Mouse (Mus musculus): ENCODE results near the gene Kcnh1. TPM values are rescaled to one million over a fixed set of nuclear protein-coding genes. Genes with fewer than 3 reads are reported as not detected.
A peak's percentile ranks its signal among the peaks of the same experiment; 100 is the strongest.

The Kcnh1 gene
- polyA plus RNA-seq, 1 experiment from 2014 or later, result 0.89 TPM

- H3K4me2 ChIP-seq, result no peak overlapping the region
- no peak overlapping the region for H3K9ac ChIP-seq
- H3K4me3 ChIP-seq (replicated peaks), result no peak overlapping the region
- WGBS, result 57% methylated on average over 4 of the region's 4 CpGs
- ATAC-seq (ENCODE audit: insufficient read depth, low FRiP score, low read depth), result no peak
- H3K36me3 ChIP-seq, result no peaks in the 10 kb centered on the region
- H3K9me3 ChIP-seq, result no peaks in the 10 kb centered on the region
- peak overlapping the region; percentile 54; the same call in 1 of the 2 replicates for H3K27ac ChIP-seq
- H3K27me3 ChIP-seq (replicated peaks), result no peaks in the 10 kb centered on the region
- H3K4me1 ChIP-seq, result peaks cover 5% of the 10 kb centered on the region
These were observed 259.2 kb downstream of the Kcnh1 start for GRCm38 (mm10) chr1:192449572-192450351.

- Histone ChIP-seq H3K4me2 (no peak overlapping the region), H3K27ac (peak overlapping the region; percentile 54; the same call in 1 of the 2 replicates), H3K27me3 (replicated peaks) (no peaks in the 10 kb centered on the region), H3K4me1 (no peaks in the 10 kb centered on the region; the same call in 1 of the 2 replicates), H3K9ac (no peak overlapping the region), H3K9me3 (no peaks in the 10 kb centered on the region), H3K4me3 (replicated peaks) (no peak overlapping the region), H3K36me3 (no peaks in the 10 kb centered on the region)
- ATAC-seq (ENCODE audit: insufficient read depth, low FRiP score, low read depth), result no peak
These were observed 259.9 kb downstream of the Kcnh1 start for GRCm38 (mm10) chr1:192450425-192450824.

- Histone ChIP-seq H3K4me3 (replicated peaks) (no peak overlapping the region), H3K27ac (no peak overlapping the region), H3K9ac (no peak overlapping the region), H3K4me2 (no peak overlapping the region), H3K9me3 (no peaks in the 10 kb centered on the region), H3K4me1 (no peaks in the 10 kb centered on the region; the same call in 1 of the 2 replicates), H3K36me3 (no peaks in the 10 kb centered on the region), H3K27me3 (replicated peaks) (no peaks in the 10 kb centered on the region)
- no peak for ATAC-seq (ENCODE audit: insufficient read depth, low FRiP score, low read depth)
- WGBS, result 67% methylated on average over 4 of the region's 4 CpGs
These were observed 261.1 kb downstream of the Kcnh1 start for GRCm38 (mm10) chr1:192451722-192452121.

GRCm38 (mm10) chr1:192454501-192454900 is 263.9 kb downstream of the Kcnh1 start:
- Histone ChIP-seq H3K4me3 (replicated peaks) (no peak overlapping the region), H3K4me1 (no peaks in the 10 kb centered on the region; the same call in 1 of the 2 replicates), H3K9ac (no peak overlapping the region), H3K36me3 (no peaks in the 10 kb centered on the region), H3K27me3 (replicated peaks) (no peaks in the 10 kb centered on the region), H3K9me3 (no peaks in the 10 kb centered on the region), H3K27ac (no peak overlapping the region), H3K4me2 (no peak overlapping the region)
- WGBS, result 52% methylated on average over 1 of the region's 1 CpGs
- no peak for ATAC-seq (ENCODE audit: insufficient read depth, low FRiP score, low read depth)

GRCm38 (mm10) chr1:192454981-192455380 is 264.4 kb downstream of the Kcnh1 start:
- no peaks in the 10 kb centered on the region; the same call in 1 of the 2 replicates for H3K4me1 ChIP-seq
- no peak overlapping the region for H3K4me3 ChIP-seq (replicated peaks)
- H3K4me2 ChIP-seq, result no peak overlapping the region
- no peaks in the 10 kb centered on the region for H3K27me3 ChIP-seq (replicated peaks)
- no peak for ATAC-seq (ENCODE audit: insufficient read depth, low FRiP score, low read depth)
- no peak overlapping the region for H3K27ac ChIP-seq
- no peaks in the 10 kb centered on the region for H3K9me3 ChIP-seq
- H3K36me3 ChIP-seq, result no peaks in the 10 kb centered on the region
- H3K9ac ChIP-seq, result no peak overlapping the region
- WGBS, result 54% methylated on average over 4 of the region's 4 CpGs

- H3K4me2 ChIP-seq, result no peak overlapping the region
- WGBS, result 37% methylated on average over 3 of the region's 3 CpGs
- H3K4me3 ChIP-seq (replicated peaks), result no peak overlapping the region
- no peaks in the 10 kb centered on the region for H3K36me3 ChIP-seq
- no peak overlapping the region for H3K9ac ChIP-seq
- no peaks in the 10 kb centered on the region for H3K4me1 ChIP-seq
- no peaks in the 10 kb centered on the region for H3K27me3 ChIP-seq (replicated peaks)
- H3K27ac ChIP-seq, result no peak overlapping the region
- no peak for ATAC-seq (ENCODE audit: insufficient read depth, low FRiP score, low read depth)
- H3K9me3 ChIP-seq, result no peaks in the 10 kb centered on the region
These were observed 266.5 kb downstream of the Kcnh1 start for GRCm38 (mm10) chr1:192457037-192457436.

GRCm38 (mm10) chr1:192457526-192458206 is 267.1 kb downstream of the Kcnh1 start:
- Histone ChIP-seq H3K27me3 (replicated peaks) (no peaks in the 10 kb centered on the region), H3K4me2 (no peak overlapping the region), H3K4me3 (replicated peaks) (no peak overlapping the region), H3K9ac (no peak overlapping the region), H3K4me1 (no peaks in the 10 kb centered on the region), H3K27ac (no peak overlapping the region), H3K9me3 (no peaks in the 10 kb centered on the region), H3K36me3 (no peaks in the 10 kb centered on the region)
- 77% methylated on average over 6 of the region's 6 CpGs for WGBS
- ATAC-seq (ENCODE audit: insufficient read depth, low FRiP score, low read depth), result no peak

- no peak for ATAC-seq (ENCODE audit: insufficient read depth, low FRiP score, low read depth)
- Histone ChIP-seq H3K9me3 (no peaks in the 10 kb centered on the region), H3K27ac (no peak overlapping the region), H3K4me3 (replicated peaks) (no peak overlapping the region), H3K4me2 (no peak overlapping the region), H3K27me3 (replicated peaks) (no peaks in the 10 kb centered on the region), H3K36me3 (no peaks in the 10 kb centered on the region), H3K9ac (no peak overlapping the region), H3K4me1 (no peaks in the 10 kb centered on the region)
- 71% methylated on average over 4 of the region's 4 CpGs for WGBS
These were observed 273.2 kb downstream of the Kcnh1 start for GRCm38 (mm10) chr1:192463732-192464131.

- WGBS, result 51% methylated on average over 4 of the region's 4 CpGs
- no peaks in the 10 kb centered on the region for H3K27me3 ChIP-seq (replicated peaks)
- H3K4me3 ChIP-seq (replicated peaks), result no peak overlapping the region
- no peak overlapping the region for H3K27ac ChIP-seq
- no peaks in the 10 kb centered on the region for H3K36me3 ChIP-seq
- ATAC-seq (ENCODE audit: insufficient read depth, low FRiP score, low read depth), result no peak
- no peak overlapping the region for H3K9ac ChIP-seq
- H3K4me2 ChIP-seq, result no peak overlapping the region
- H3K9me3 ChIP-seq, result no peaks in the 10 kb centered on the region
- no peaks in the 10 kb centered on the region for H3K4me1 ChIP-seq
These were observed 281.8 kb downstream of the Kcnh1 start for GRCm38 (mm10) chr1:192472366-192472765.

GRCm38 (mm10) chr1:192473134-192473533 is 282.6 kb downstream of the Kcnh1 start:
- no peaks in the 10 kb centered on the region for H3K4me1 ChIP-seq

GRCm38 (mm10) chr1:192476704-192477103 is 286.1 kb downstream of the Kcnh1 start:
- Histone ChIP-seq H3K4me2 (no peak overlapping the region), H3K27ac (no peak overlapping the region), H3K4me1 (no peaks in the 10 kb centered on the region), H3K9ac (no peak overlapping the region), H3K27me3 (replicated peaks) (no peaks in the 10 kb centered on the region), H3K36me3 (no peaks in the 10 kb centered on the region), H3K9me3 (no peaks in the 10 kb centered on the region), H3K4me3 (replicated peaks) (no peak overlapping the region)
- WGBS, result 9% methylated on average over 7 of the region's 7 CpGs
- ATAC-seq (ENCODE audit: insufficient read depth, low FRiP score, low read depth), result no peak

More at GRCm38 (mm10) chr1:192473134-192473533, 282.6 kb downstream of the Kcnh1 start:
- Histone ChIP-seq H3K36me3 (no peaks in the 10 kb centered on the region), H3K9me3 (no peaks in the 10 kb centered on the region), H3K4me3 (replicated peaks) (no peak overlapping the region), H3K27ac (no peak overlapping the region), H3K4me2 (no peak overlapping the region), H3K9ac (no peak overlapping the region), H3K27me3 (replicated peaks) (no peaks in the 10 kb centered on the region)
- no peak for ATAC-seq (ENCODE audit: insufficient read depth, low FRiP score, low read depth)
- 89% methylated on average over 6 of the region's 6 CpGs for WGBS

GRCm38 (mm10) chr1:192477556-192477955 is 287.0 kb downstream of the Kcnh1 start:
- ATAC-seq (ENCODE audit: insufficient read depth, low FRiP score, low read depth), result no peak
- Histone ChIP-seq H3K27me3 (replicated peaks) (no peaks in the 10 kb centered on the region), H3K9me3 (no peaks in the 10 kb centered on the region), H3K27ac (0 out of 2 replicates have a peak overlapping the region, but pooled peaks have one; percentile 12), H3K9ac (no peak overlapping the region), H3K4me2 (no peak overlapping the region), H3K4me3 (replicated peaks) (no peak overlapping the region), H3K4me1 (no peaks in the 10 kb centered on the region), H3K36me3 (no peaks in the 10 kb centered on the region)
- 51% methylated on average over 6 of the region's 6 CpGs for WGBS
